ENCODE assay signal across 16 mouse cellular contexts in genomic region chr1:190483366-190483765, GRCm38 (mm10).
"Had no signal": no experiment of that assay in that cellular context is flagged by ENCODE, and none has a peak within 500 bp of the region (broad histone marks: within the 10 kb centered on the region; RNA-seq: fewer than 3 reads in every experiment).

No protein-coding gene starts in this region.

- H3K27me3 ChIP-seq: liver, embryonic 13.5 days; midbrain, embryonic 12.5 days; midbrain, embryonic 15.5 days; neural tube, embryonic 12.5 days; stomach, embryonic 15.5 days had no signal

- H3K4me2 ChIP-seq: liver, embryonic 13.5 days; midbrain, embryonic 12.5 days; midbrain, embryonic 15.5 days; neural tube, embryonic 12.5 days; stomach, embryonic 15.5 days had no signal

- DNase-seq: kidney, adult 18-20 months; kidney, adult 9 months; kidney, postnatal 10 days; kidney, postnatal 36 days; liver, embryonic 13.5 days; lung, adult 2 months; lung, postnatal 14 days; lung, postnatal 4 days; retina, postnatal 1 day; right cerebral cortex, postnatal 25 days; spleen, adult 18-20 months; thymus, postnatal 25 days had no signal

- H3K27ac ChIP-seq: liver, embryonic 13.5 days; midbrain, embryonic 12.5 days; midbrain, embryonic 15.5 days; neural tube, embryonic 12.5 days; stomach, embryonic 15.5 days had no signal

- H3K36me3 ChIP-seq: liver, embryonic 13.5 days; midbrain, embryonic 12.5 days; midbrain, embryonic 15.5 days; neural tube, embryonic 12.5 days; stomach, embryonic 15.5 days had no signal

- H3K9me3 ChIP-seq: midbrain, embryonic 15.5 days; neural tube, embryonic 12.5 days; stomach, embryonic 15.5 days had no signal

- H3K4me1 ChIP-seq: liver, embryonic 13.5 days; midbrain, embryonic 12.5 days; midbrain, embryonic 15.5 days; neural tube, embryonic 12.5 days had no signal

- H3K9ac ChIP-seq: liver, embryonic 13.5 days; midbrain, embryonic 12.5 days; midbrain, embryonic 15.5 days; neural tube, embryonic 12.5 days; stomach, embryonic 15.5 days had no signal

- ATAC-seq: midbrain, embryonic 15.5 days had no signal

- H3K4me3 ChIP-seq: liver, embryonic 13.5 days; midbrain, embryonic 12.5 days; midbrain, embryonic 15.5 days; neural tube, embryonic 12.5 days; stomach, embryonic 15.5 days had no signal
